Mouse (Mus musculus): Measurements from ENCODE around the gene Tnfrsf12a. TPM values are rescaled to one million over a fixed set of nuclear protein-coding genes. Genes with fewer than 3 reads are reported as not detected.

Gene Tnfrsf12a
- polyA plus RNA-seq, 2 experiments: 16.1 to 24.0 TPM

- no peak for TF ChIP-seq POLR2A (IDR thresholded peaks at IDR 0.05; ENCODE audit: borderline replicate concordance, extremely low read depth, insufficient read depth, insufficient read length)
- WGBS: 22% methylated on average over 5 of the region's 5 CpGs
- no peak for DNase-seq (ENCODE audit: low spot score)
- peaks cover 23% of the 10 kb centered on the region for H3K27me3 ChIP-seq (ENCODE audit: control insufficient read depth, insufficient read depth, low read length)
- H3K4me2 ChIP-seq (replicated peaks; ENCODE audit: low read depth, low read length, severe bottlenecking): peak overlapping the region; percentile 96
- no peaks in the 10 kb centered on the region for H3K9me3 ChIP-seq (ENCODE audit: control insufficient read depth, low read length)
- peak overlapping the region; percentile 62; the same call in 1 of the 2 replicates for H3K4me3 ChIP-seq (replicated peaks; ENCODE audit: low read length)
- H3K27ac ChIP-seq (replicated peaks; ENCODE audit: low read depth, low read length): 0 out of 2 replicates have a peak overlapping the region, but pooled peaks have one; percentile 5
- peaks cover 39% of the 10 kb centered on the region for H3K4me1 ChIP-seq (ENCODE audit: control insufficient read depth, insufficient read depth, low read length)
- peaks cover 4% of the 10 kb centered on the region for H3K36me3 ChIP-seq (ENCODE audit: control insufficient read depth, insufficient read depth, low read length)
- H3K9ac ChIP-seq (ENCODE audit: low read depth, low read length, severe bottlenecking): no peak overlapping the region
- ATAC-seq (ENCODE audit: low FRiP score, low read depth): no peak
Observed at GRCm38 (mm10) chr17:23675127-23675526, 2.1 kb downstream of the Tnfrsf12a start.

- ATAC-seq (ENCODE audit: low FRiP score, low read depth): no peak
Observed at GRCm38 (mm10) chr17:23674271-23674952, 2.9 kb downstream of the Tnfrsf12a start.

GRCm38 (mm10) chr17:23673424-23674073 lies 3.7 kb downstream of the Tnfrsf12a start, which contains the start of the genes Hcfc1r1 and Thoc6:
Gene Hcfc1r1 (plus strand): TSS chr17:23673596.
Gene Thoc6 (minus strand): TSS chr17:23673882.
- peak within 1 kb of the TSS; percentile 96 for H3K4me2 ChIP-seq (replicated peaks; ENCODE audit: low read depth, low read length, severe bottlenecking)
- ATAC-seq (ENCODE audit: low FRiP score, low read depth) (peak; percentile 91), DNase-seq (ENCODE audit: low spot score) (peak; percentile 95)
- TF ChIP-seq POLR2A (IDR thresholded peaks at IDR 0.05; ENCODE audit: borderline replicate concordance, extremely low read depth, insufficient read depth, insufficient read length): 0 out of 2 replicates have a peak, but pooled peaks have one; percentile 48
- peak within 1 kb of the TSS; percentile 81 for H3K27ac ChIP-seq (replicated peaks; ENCODE audit: low read depth, low read length)
- peaks cover 19% of the 10 kb centered on the region for H3K36me3 ChIP-seq (ENCODE audit: control insufficient read depth, insufficient read depth, low read length)
- peak within 1 kb of the TSS; percentile 60 for H3K9ac ChIP-seq (ENCODE audit: low read depth, low read length, severe bottlenecking)
- WGBS: under 1% methylated on average over 45 of the region's 45 CpGs
- H3K9me3 ChIP-seq (ENCODE audit: control insufficient read depth, low read length): no peaks in the 10 kb centered on the region
- peaks cover 7% of the 10 kb centered on the region; the same call in 1 of the 2 replicates for H3K27me3 ChIP-seq (ENCODE audit: control insufficient read depth, insufficient read depth, low read length)
- peak within 1 kb of the TSS; percentile 62 for H3K4me3 ChIP-seq (replicated peaks; ENCODE audit: low read length)
- peaks cover 32% of the 10 kb centered on the region for H3K4me1 ChIP-seq (ENCODE audit: control insufficient read depth, insufficient read depth, low read length)

More at GRCm38 (mm10) chr17:23674271-23674952, 2.9 kb downstream of the Tnfrsf12a start:
- Histone ChIP-seq H3K4me3 (replicated peaks; ENCODE audit: low read length) (peak overlapping the region; percentile 62), H3K9ac (ENCODE audit: low read depth, low read length, severe bottlenecking) (peak overlapping the region; percentile 60), H3K4me1 (ENCODE audit: control insufficient read depth, insufficient read depth, low read length) (peaks cover 36% of the 10 kb centered on the region), H3K4me2 (replicated peaks; ENCODE audit: low read depth, low read length, severe bottlenecking) (peak overlapping the region; percentile 96), H3K9me3 (ENCODE audit: control insufficient read depth, low read length) (no peaks in the 10 kb centered on the region), H3K27me3 (ENCODE audit: control insufficient read depth, insufficient read depth, low read length) (peaks cover 16% of the 10 kb centered on the region), H3K27ac (replicated peaks; ENCODE audit: low read depth, low read length) (no peak overlapping the region; the same call in 1 of the 2 replicates), H3K36me3 (ENCODE audit: control insufficient read depth, insufficient read depth, low read length) (peaks cover 11% of the 10 kb centered on the region)
- 34% methylated on average over 8 of the region's 9 CpGs for WGBS
- no peak for TF ChIP-seq POLR2A (IDR thresholded peaks at IDR 0.05; ENCODE audit: borderline replicate concordance, extremely low read depth, insufficient read depth, insufficient read length)
- no peak for DNase-seq (ENCODE audit: low spot score)

GRCm38 (mm10) chr17:23672761-23673160 lies 4.5 kb downstream of the Tnfrsf12a start:
- Histone ChIP-seq H3K9me3 (ENCODE audit: control insufficient read depth, low read length) (no peaks in the 10 kb centered on the region), H3K4me1 (ENCODE audit: control insufficient read depth, insufficient read depth, low read length) (peaks cover 31% of the 10 kb centered on the region), H3K36me3 (ENCODE audit: control insufficient read depth, insufficient read depth, low read length) (peaks cover 27% of the 10 kb centered on the region), H3K4me3 (replicated peaks; ENCODE audit: low read length) (peak overlapping the region; percentile 62), H3K27me3 (ENCODE audit: control insufficient read depth, insufficient read depth, low read length) (peaks cover 7% of the 10 kb centered on the region; the same call in 1 of the 2 replicates), H3K9ac (ENCODE audit: low read depth, low read length, severe bottlenecking) (no peak overlapping the region), H3K4me2 (replicated peaks; ENCODE audit: low read depth, low read length, severe bottlenecking) (peak overlapping the region; percentile 96), H3K27ac (replicated peaks; ENCODE audit: low read depth, low read length) (no peak overlapping the region)
- ATAC-seq (ENCODE audit: low FRiP score, low read depth) (no peak), DNase-seq (ENCODE audit: low spot score) (no peak)
- no peak for TF ChIP-seq POLR2A (IDR thresholded peaks at IDR 0.05; ENCODE audit: borderline replicate concordance, extremely low read depth, insufficient read depth, insufficient read length)
- 62% methylated on average over 3 of the region's 3 CpGs for WGBS

GRCm38 (mm10) chr17:23671519-23671918 lies 5.7 kb downstream of the Tnfrsf12a start:
- no peak for DNase-seq (ENCODE audit: low spot score)
- H3K4me2 ChIP-seq (replicated peaks; ENCODE audit: low read depth, low read length, severe bottlenecking): no peak overlapping the region
- H3K36me3 ChIP-seq (ENCODE audit: control insufficient read depth, insufficient read depth, low read length): peaks cover 28% of the 10 kb centered on the region
- H3K9ac ChIP-seq (ENCODE audit: low read depth, low read length, severe bottlenecking): no peak overlapping the region
- no peak for ATAC-seq (ENCODE audit: low FRiP score, low read depth)
- WGBS: 97% methylated on average over 3 of the region's 3 CpGs
- H3K27me3 ChIP-seq (ENCODE audit: control insufficient read depth, insufficient read depth, low read length): peaks cover 6% of the 10 kb centered on the region; the same call in 1 of the 2 replicates
- TF ChIP-seq POLR2A (IDR thresholded peaks at IDR 0.05; ENCODE audit: borderline replicate concordance, extremely low read depth, insufficient read depth, insufficient read length): no peak
- no peaks in the 10 kb centered on the region for H3K9me3 ChIP-seq (ENCODE audit: control insufficient read depth, low read length)
- H3K4me1 ChIP-seq (ENCODE audit: control insufficient read depth, insufficient read depth, low read length): peaks cover 24% of the 10 kb centered on the region
- H3K27ac ChIP-seq (replicated peaks; ENCODE audit: low read depth, low read length): no peak overlapping the region
- H3K4me3 ChIP-seq (replicated peaks; ENCODE audit: low read length): no peak overlapping the region

Measured in limb, embryonic 14.5 days (tissue).